Mouse (Mus musculus) NIH3T3 (cell line): ENCODE results near the gene Arfip1.
A peak's percentile ranks its signal among the peaks of the same experiment; 100 is the strongest.

Source experiments
- DNase-seq: peaks from one replicate; pipeline ENCODE4 v3.0.0-alpha.2; 2012; ENCODE audit warnings: low read depth

The Arfip1 gene

DNA sequence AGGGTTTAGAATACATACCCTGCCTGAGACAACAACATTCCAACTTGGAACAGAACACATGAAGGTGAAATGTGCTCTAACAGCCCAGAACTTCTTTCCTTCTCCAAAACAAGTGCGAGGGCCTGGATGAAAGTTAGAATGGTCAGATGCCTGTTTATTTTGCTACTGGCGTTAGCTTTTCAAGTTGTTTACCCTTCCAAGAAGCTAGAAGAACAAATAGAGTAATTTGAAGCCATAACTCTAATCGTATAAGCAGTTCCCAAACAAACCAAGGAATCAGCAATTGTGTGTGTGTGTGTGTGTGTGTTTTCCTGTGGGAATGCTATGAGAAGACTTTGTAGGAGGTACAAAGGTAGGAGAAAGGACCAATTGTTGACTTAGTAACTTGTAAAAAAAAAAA lies 97.5 kb downstream of the Arfip1 start:
- no peak for DNase-seq

GRCm38 (mm10) chr3:84484333-84484732 lies 98.1 kb downstream of the Arfip1 start:
- no peak for DNase-seq

- no peak for DNase-seq
Observed at GRCm38 (mm10) chr3:84482121-84482520, 100.3 kb downstream of the Arfip1 start.

DNA sequence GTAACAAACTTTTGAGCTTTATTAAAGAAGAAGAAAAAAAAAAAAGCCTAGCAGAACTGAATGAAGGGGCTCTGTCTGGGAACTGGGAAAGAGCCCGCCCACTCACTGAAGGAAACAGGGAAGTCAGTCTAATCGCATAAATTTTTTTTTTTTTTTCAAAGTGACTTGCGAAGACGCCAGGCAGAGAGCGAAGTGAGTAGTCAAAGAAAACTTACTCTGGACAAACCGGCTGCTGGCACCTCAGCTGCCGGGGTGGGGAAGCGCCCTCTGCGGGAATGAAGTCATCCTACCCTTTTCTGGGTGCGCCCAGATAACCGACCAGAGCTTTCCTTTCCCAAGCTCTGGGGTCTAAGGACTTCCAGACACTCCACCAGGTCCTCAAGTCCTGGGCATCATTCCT lies 101.3 kb downstream of the Arfip1 start:
- DNase-seq, result peak; percentile 84

GRCm38 (mm10) chr3:84480006-84480897 lies 102.2 kb downstream of the Arfip1 start, which contains the start of gene Fhdc1:
Gene Fhdc1 (minus strand): TSS chr3:84480429.
- DNase-seq, result peak; percentile 68

GRCm38 (mm10) chr3:84479293-84480005 lies 103.0 kb downstream of the Arfip1 start:
- peak; percentile 76 for DNase-seq

DNA sequence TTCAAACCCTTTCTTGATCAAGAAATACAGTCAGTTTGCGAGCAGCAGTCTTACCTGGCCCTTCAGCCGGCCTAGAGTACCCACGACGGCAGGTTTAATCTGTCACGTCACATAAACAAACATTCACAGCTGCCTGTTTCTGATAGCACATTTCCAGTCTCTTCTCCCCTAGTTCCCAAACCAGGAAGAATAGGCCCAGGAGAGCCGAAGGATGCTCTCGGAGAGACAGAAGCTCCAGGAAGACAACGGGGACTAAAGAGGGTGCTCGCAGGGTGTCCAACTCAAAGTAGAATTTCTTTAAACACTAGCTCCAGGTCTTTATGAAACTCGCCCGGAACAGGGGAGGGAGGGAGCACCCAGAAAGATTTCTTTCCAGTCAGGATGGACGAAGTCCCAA lies 103.5 kb downstream of the Arfip1 start:
- DNase-seq, result no peak

DNA sequence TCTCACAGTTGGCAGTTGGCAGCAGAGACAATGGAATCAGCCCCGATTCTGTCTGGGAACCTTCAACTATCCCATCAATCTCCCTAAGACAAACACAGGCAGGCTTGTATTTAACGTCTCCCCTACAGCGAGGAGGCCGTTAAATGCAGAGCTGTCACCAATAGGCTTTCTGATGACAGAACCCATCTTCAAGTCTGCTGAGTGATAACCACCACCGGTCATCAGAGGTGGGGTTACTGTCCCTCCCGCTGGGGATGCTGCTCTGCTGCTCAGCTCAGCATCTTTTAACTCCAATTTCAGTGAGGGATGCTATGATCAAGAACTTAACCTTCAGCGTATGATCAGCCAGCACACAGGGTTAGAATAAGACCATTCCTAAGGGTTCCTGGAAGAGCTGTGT lies 104.2 kb downstream of the Arfip1 start:
- no peak for DNase-seq

GRCm38 (mm10) chr3:84477498-84477897 lies 104.9 kb downstream of the Arfip1 start:
- DNase-seq, result no peak

GRCm38 (mm10) chr3:84474981-84475775 lies 107.2 kb downstream of the Arfip1 start:
- no peak for DNase-seq

- no peak for DNase-seq
Observed at GRCm38 (mm10) chr3:84474398-84474797, 108.0 kb downstream of the Arfip1 start.

GRCm38 (mm10) chr3:84472955-84473354 lies 109.5 kb downstream of the Arfip1 start:
- DNase-seq, result no peak

- DNase-seq, result no peak
Observed at GRCm38 (mm10) chr3:84472527-84472926, 109.9 kb downstream of the Arfip1 start.

GRCm38 (mm10) chr3:84471146-84471545 lies 111.3 kb downstream of the Arfip1 start:
- DNase-seq, result no peak

- DNase-seq, result no peak
Observed at GRCm38 (mm10) chr3:84468111-84468453, 114.3 kb downstream of the Arfip1 start.

- no peak for DNase-seq
Observed at GRCm38 (mm10) chr3:84467419-84468110, 114.9 kb downstream of the Arfip1 start.

- DNase-seq, result no peak
Observed at GRCm38 (mm10) chr3:84465822-84466500, 116.5 kb downstream of the Arfip1 start.

DNA sequence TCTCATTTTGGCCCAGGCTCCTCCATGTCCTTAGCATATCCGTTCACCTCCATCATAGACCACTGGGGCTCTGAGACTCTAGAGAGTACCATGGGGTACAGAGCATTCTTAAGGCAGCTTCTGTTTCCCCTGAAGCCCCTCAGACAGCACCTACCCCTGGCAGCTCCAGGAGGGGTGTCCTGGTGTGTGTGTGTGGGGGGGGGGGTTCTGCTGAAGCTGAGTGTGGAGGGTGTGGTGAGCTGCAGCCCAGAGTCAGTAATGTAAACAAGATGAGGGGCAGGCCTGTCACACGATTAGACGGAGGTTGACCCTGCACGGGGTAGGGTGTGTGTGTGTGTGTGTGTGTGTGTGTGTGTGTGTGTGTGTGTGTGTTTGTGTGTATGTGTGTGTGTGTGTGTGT lies 120.7 kb downstream of the Arfip1 start:
- DNase-seq, result no peak

GRCm38 (mm10) chr3:84460952-84461351 lies 121.5 kb downstream of the Arfip1 start:
- DNase-seq, result no peak

GRCm38 (mm10) chr3:84460499-84460898 lies 121.9 kb downstream of the Arfip1 start:
- no peak for DNase-seq

DNA sequence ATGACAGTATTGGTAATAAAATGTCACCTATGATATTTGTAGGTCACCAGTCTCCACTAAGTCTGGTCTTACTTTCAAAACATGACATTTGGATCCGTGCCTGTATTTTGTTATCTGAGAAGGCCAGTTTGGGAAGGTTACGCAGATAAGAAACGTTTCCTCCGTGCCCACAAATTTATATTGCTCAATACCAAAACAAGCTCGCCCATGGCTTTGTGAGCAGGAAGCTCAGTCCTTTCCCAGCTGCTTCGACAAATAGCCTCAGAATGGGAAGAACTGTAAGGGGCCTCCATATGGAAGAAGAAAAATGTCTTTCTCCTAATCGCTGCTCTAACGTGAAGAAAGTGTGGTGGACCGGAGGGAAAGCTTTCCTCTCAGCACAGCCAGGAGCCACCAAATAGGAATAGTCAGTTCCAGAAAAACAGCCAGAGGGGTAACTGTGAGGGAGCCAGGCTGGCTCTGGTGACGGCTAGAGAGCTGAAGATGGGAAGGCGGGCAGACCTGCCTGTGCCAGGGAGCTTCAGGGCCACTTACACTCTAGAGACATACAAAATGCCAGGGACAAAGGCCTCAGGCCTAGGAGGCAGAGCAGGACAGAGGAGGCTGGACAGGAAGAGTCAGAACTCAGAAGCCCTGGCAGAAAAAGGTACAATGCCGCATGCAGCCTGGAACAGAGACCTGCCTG lies 126.5 kb downstream of the Arfip1 start:
- DNase-seq, result no peak
